Mouse (Mus musculus) forebrain, postnatal 0 days (tissue): Measurements from ENCODE around the gene Zdhhc17. TPM values are rescaled to one million over a fixed set of nuclear protein-coding genes. Genes with fewer than 3 reads are reported as not detected.

Experiments used
- ATAC-seq: fragments of 200-750 bp; cut with Nextera tagmentation; 2 replicates; pipeline ENCODE4 v1.8.0; 2017; ENCODE audit warnings: mild to moderate bottlenecking, moderate library complexity
- DNase-seq: peaks from one replicate; pipeline ENCODE4 v3.0.0-alpha.2; 2015
- H3K27ac ChIP-seq: fragments of 300-500 bp; sonication (generic); 2 replicates; pipeline ENCODE4 v1.5.1; 2014; ENCODE audit warnings: low read depth, mild to moderate bottlenecking, antibody characterized with exemption, low read length, moderate library complexity, mixed read lengths
- H3K27me3 ChIP-seq: fragments of 300-500 bp; sonication (generic); 2 replicates; pipeline ENCODE4 v1.6.1; 2014; ENCODE audit warnings: mild to moderate bottlenecking, low read length, mixed read lengths; ENCODE audit not compliant: insufficient read depth
- H3K36me3 ChIP-seq: fragments of 300-500 bp; sonication (generic); 2 replicates; pipeline ENCODE4 v1.6.1; 2014; ENCODE audit warnings: mild to moderate bottlenecking, moderate library complexity; ENCODE audit not compliant: insufficient read depth
- H3K4me1 ChIP-seq: fragments of 300-500 bp; sonication (generic); 2 replicates; pipeline ENCODE4 v1.6.1; 2014; ENCODE audit warnings: antibody characterized with exemption; ENCODE audit not compliant: insufficient read depth
- H3K4me2 ChIP-seq: fragments of 300-500 bp; sonication (generic); 2 replicates; pipeline ENCODE4 v1.6.1; 2014; ENCODE audit warnings: low read depth, mild to moderate bottlenecking, moderate library complexity
- H3K4me3 ChIP-seq: fragments of 300-500 bp; sonication (generic); 2 replicates; pipeline ENCODE4 v1.5.1; 2014; ENCODE audit warnings: low read depth, low read length, mixed read lengths
- H3K9ac ChIP-seq: fragments of 300-500 bp; sonication (generic); 2 replicates; pipeline ENCODE4 v1.6.1; 2014; ENCODE audit warnings: mild to moderate bottlenecking
- H3K9me3 ChIP-seq: fragments of 300-500 bp; sonication (generic); 2 replicates; pipeline ENCODE4 v1.6.1; 2016; ENCODE audit warnings: low read length
- CTCF ChIP-seq: sonication (generic); IDR thresholded peaks from 2 replicates; pipeline ENCODE4 v1.5.1; 2016; ENCODE audit warnings: antibody characterized with exemption, control low read depth, low read depth
- WGBS: fragments of 180-500 bp; shearing (Covaris S2); extraction: QIAGEN DNeasy Blood & Tissue Kit; methylation state at CpG from one replicate; pipeline ENCODE4 v1.1.7; 2014; 5-methylcytosine and 5-hydroxymethylcytosine counted together
- polyA plus RNA-seq: library from polyadenylated mRNA; unstranded; fragments of >200 nt; fragmentation: Nextera tagmentation; extraction: Ambion mirVana; gene quantifications from 2 replicates; pipeline ENCODE4 v1.2.1, GENCODE M21; 2015
- total RNA-seq: library from RNA; depleted of rRNA; stranded (reverse); fragments of >200 nt; gene quantifications from 2 replicates; pipeline ENCODE4 v1.2.3, GENCODE M21; 2014

The Zdhhc17 gene
- total and polyA plus RNA-seq, 2 experiments from 2014 or later = 41.7 to 71.6 TPM

- no peak for ATAC-seq
- H3K27ac ChIP-seq = no peak overlapping the region
- peaks cover 28% of the 10 kb centered on the region for H3K36me3 ChIP-seq
- 94% methylated on average over 8 of the region's 8 CpGs for WGBS
- no peak for DNase-seq
- no peaks in the 10 kb centered on the region for H3K27me3 ChIP-seq
- H3K9ac ChIP-seq = no peak overlapping the region
- no peak for TF ChIP-seq CTCF
- no peak overlapping the region for H3K4me3 ChIP-seq
- no peaks in the 10 kb centered on the region for H3K9me3 ChIP-seq
- H3K4me2 ChIP-seq = no peak overlapping the region
- no peaks in the 10 kb centered on the region for H3K4me1 ChIP-seq
These were observed 50.2 kb downstream of the Zdhhc17 start for GRCm38 (mm10) chr10:110959781-110960180.

GRCm38 (mm10) chr10:110958879-110959278 is 51.1 kb downstream of the Zdhhc17 start:
- ATAC-seq = no peak
- Histone ChIP-seq H3K4me3 (no peak overlapping the region), H3K27me3 (no peaks in the 10 kb centered on the region), H3K9me3 (no peaks in the 10 kb centered on the region), H3K9ac (no peak overlapping the region), H3K36me3 (peaks cover 30% of the 10 kb centered on the region), H3K4me1 (no peaks in the 10 kb centered on the region), H3K4me2 (no peak overlapping the region), H3K27ac (no peak overlapping the region)
- DNase-seq = no peak
- 97% methylated on average over 6 of the region's 6 CpGs for WGBS
- no peak for TF ChIP-seq CTCF

DNA sequence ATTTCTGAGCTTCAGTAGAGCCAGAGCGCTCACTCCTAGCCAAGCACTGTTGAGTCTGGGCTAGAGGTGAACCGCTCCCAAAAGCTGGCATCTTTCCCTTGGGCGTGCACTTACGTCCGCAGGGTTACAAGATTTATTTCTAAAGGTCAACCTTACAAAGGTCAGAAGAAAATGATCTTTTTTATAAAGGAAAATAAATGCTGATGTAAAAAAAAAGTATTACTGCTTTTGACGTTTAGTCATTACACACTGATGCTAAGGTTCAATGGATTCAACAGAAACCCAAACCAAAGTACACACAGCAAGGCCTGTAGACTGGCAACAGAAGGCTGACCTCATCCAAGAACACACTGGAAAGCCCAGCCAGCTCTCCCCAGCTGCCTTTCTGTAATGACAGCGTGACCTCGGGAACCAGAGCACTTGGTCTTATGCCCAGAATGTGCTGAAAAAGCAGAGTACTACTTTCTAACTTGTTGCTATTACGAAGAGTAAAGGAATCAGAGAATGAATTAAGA is 56.9 kb downstream of the Zdhhc17 start:
- ATAC-seq = peak; percentile 80
- Histone ChIP-seq H3K9ac (no peak overlapping the region), H3K4me3 (no peak overlapping the region), H3K36me3 (peaks cover 23% of the 10 kb centered on the region), H3K27ac (no peak overlapping the region), H3K9me3 (no peaks in the 10 kb centered on the region), H3K4me2 (no peak overlapping the region), H3K27me3 (no peaks in the 10 kb centered on the region), H3K4me1 (no peaks in the 10 kb centered on the region)
- no peak for TF ChIP-seq CTCF
- DNase-seq = peak; percentile 57
- WGBS = 54% methylated on average over 9 of the region's 9 CpGs

GRCm38 (mm10) chr10:110952271-110952670 is 57.7 kb downstream of the Zdhhc17 start:
- ATAC-seq = no peak
- H3K4me1 ChIP-seq = no peaks in the 10 kb centered on the region
- no peaks in the 10 kb centered on the region for H3K27me3 ChIP-seq
- no peak overlapping the region for H3K4me2 ChIP-seq
- H3K27ac ChIP-seq = peak overlapping the region; percentile 21; the same call in 1 of the 2 replicates
- no peak for DNase-seq
- H3K36me3 ChIP-seq = peaks cover 27% of the 10 kb centered on the region
- no peak overlapping the region for H3K4me3 ChIP-seq
- no peaks in the 10 kb centered on the region for H3K9me3 ChIP-seq
- 65% methylated on average over 8 of the region's 8 CpGs for WGBS
- no peak overlapping the region for H3K9ac ChIP-seq
- TF ChIP-seq CTCF = no peak

- H3K4me2 ChIP-seq = no peak overlapping the region
- 78% methylated on average over 4 of the region's 4 CpGs for WGBS
- no peaks in the 10 kb centered on the region for H3K9me3 ChIP-seq
- no peak for ATAC-seq
- H3K36me3 ChIP-seq = peaks cover 26% of the 10 kb centered on the region
- no peaks in the 10 kb centered on the region for H3K4me1 ChIP-seq
- no peaks in the 10 kb centered on the region for H3K27me3 ChIP-seq
- H3K27ac ChIP-seq = no peak overlapping the region
- no peak overlapping the region for H3K9ac ChIP-seq
- no peak for DNase-seq
- no peak for TF ChIP-seq CTCF
- no peak overlapping the region for H3K4me3 ChIP-seq
These were observed 58.2 kb downstream of the Zdhhc17 start for GRCm38 (mm10) chr10:110951748-110952147.

DNA sequence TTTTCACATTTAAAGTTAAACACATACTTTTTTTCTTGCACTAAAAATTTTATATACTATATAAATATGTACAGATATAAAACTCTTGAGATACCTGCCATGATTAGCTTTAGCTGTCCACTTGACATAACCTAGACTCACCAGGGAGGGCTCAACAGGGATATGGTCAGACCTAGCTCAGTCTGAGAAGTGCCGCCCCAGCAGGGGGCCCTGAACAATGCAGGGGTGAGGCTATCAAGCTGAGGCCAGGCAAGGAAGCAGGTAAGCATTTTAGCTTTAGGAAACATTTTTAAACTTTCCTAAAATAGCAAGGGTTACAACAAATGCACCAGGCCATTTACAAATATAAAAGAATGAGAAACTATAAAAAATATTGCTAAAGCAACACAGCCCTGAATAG is 58.8 kb downstream of the Zdhhc17 start:
- no peak for TF ChIP-seq CTCF
- ATAC-seq (no peak), DNase-seq (no peak)
- no peak overlapping the region for H3K4me2 ChIP-seq
- H3K36me3 ChIP-seq = peaks cover 31% of the 10 kb centered on the region
- WGBS = 80% methylated on average over 1 of the region's 1 CpGs
- H3K9ac ChIP-seq = no peak overlapping the region
- no peak overlapping the region for H3K27ac ChIP-seq
- no peaks in the 10 kb centered on the region for H3K27me3 ChIP-seq
- H3K4me3 ChIP-seq = no peak overlapping the region
- H3K9me3 ChIP-seq = no peaks in the 10 kb centered on the region
- no peaks in the 10 kb centered on the region for H3K4me1 ChIP-seq

DNA sequence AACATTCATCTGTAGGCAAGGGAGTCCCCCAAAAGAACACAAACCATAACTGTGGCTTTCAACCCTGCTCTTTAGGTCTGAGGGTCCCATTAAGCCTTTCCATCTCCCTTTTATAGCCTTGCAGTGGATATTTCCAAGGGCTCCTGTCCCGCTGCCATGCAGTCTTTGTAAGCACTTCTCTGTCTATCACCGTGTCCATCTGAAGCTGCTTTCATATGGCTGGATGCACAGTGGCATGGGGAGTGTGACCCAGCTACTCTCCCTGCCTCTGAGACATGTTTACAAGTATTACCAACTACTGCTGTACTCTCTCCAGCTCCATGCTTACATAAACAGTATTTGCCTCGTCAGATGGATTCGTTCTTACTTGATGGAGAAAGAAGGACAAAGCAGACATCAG is 62.4 kb downstream of the Zdhhc17 start:
- WGBS = 78% methylated on average over 4 of the region's 4 CpGs
- Histone ChIP-seq H3K36me3 (peaks cover 33% of the 10 kb centered on the region), H3K4me2 (no peak overlapping the region), H3K4me1 (no peaks in the 10 kb centered on the region), H3K9ac (no peak overlapping the region), H3K27me3 (no peaks in the 10 kb centered on the region), H3K27ac (no peak overlapping the region), H3K4me3 (no peak overlapping the region), H3K9me3 (no peaks in the 10 kb centered on the region)
- TF ChIP-seq CTCF = no peak
- DNase-seq (no peak), ATAC-seq (no peak)
